Mouse (Mus musculus) spleen, postnatal 10 days (tissue): Measurements from ENCODE around the gene Fam160a2.
A peak's percentile ranks its signal among the peaks of the same experiment; 100 is the strongest.

ENCODE experiments used
- DNase-seq, 2 experiments: peaks; one replicate each; pipeline ENCODE4 v3.0.0; 2021 to 2022; ENCODE audit warnings: low spot score in 2 of 2

Fam160a2 gene

DNA sequence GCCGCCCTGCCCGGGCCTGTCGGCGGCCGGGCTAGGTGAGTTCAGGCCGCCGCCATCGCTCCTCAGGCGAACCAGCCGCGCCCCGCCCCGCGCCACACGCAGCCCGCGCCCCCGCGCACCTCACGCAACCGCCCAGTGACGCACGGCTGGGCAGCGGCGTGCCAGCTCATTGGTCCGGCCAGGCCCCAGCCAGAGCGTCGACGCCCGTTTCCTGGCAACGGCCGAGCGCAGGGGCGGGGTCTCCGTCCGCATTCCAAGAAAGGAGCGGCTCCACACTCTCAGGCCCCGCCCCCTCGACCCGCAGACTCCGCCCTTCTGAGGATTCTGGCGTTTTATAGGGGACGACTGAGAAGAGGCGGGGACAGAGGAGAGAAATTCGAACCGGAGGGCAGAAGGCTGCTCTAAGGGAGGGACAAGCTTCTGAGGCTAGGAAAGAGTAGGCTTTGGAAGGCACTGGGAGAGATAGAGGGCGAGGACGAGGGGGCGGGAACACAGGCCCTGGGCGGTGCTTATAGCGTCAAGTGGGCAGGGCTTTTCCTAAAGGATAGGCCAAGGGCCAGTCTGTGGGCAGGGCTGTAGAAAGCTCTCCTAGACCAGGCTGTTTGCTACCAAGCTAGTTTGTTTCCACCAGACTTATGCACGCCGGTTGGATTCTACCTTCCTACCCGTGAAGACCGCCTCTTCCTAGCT lies at the start of gene Fam160a2:
TSS of gene Fam160a2 (minus strand) at position 120 of the 690 bp plus-strand sequence.
- DNase-seq, result peak; percentile 99 to 100

DNA sequence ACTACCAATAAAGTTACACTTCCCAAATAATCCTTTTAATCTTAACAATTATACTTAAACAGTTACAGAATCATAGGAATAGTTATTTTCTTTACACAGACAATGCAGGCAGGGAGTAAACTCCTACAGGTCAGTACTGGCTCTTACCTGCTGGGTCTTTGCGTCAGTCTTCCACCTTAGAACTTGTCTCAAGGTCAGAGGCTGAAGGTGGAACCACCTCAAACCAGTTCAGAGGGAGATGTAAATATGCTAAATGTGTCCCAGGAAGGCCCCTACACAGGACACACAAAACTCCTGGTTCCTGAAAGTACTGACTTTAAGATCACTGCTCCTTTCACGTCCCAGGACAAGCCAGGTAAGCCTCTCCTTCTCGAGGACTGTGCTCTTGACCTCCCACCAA lies 45.2 kb upstream of the Fam160a2 start:
- DNase-seq, result no peak

- DNase-seq, result no peak
These were observed 41.6 kb upstream of the Fam160a2 start for GRCm38 (mm10) chr7:105441426-105441825.

DNA sequence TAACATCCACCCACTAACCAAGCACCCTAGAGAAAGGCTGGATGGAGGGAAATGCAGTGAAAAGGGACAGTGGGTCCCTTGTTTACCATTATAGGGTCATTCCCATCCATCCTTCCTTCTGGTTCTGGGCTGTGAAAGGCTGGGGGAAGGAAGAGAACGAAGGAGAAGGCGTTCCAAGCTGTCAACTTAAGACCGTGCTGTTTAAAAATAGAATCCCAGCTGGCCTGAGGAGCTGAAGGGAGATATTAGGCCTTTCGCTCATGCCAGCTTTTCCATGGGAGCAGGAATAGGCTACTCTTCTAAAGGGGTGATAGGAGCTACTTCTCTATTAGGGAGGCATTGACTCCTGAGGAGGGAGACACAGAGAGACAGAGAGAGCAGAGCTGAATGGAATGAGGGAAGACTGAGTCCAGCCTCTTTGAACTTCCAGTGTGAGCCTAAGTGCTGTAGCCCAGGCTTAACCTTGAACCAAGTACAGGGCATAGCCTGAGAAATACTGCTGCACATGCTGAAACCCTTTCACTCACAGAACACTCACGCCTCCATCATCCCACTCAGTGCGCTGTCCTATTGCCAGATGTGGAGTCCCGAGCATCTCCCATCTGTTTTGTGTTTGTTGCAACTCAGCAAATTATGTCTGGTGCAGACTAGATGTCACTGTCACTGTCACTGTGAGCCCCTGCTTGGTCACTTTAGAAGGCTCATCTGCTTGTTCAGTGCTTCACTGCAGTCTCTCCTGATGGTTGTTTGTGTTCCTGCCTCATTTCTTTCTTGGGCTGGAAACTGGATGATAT lies 38.3 kb upstream of the Fam160a2 start:
- no peak for DNase-seq

GRCm38 (mm10) chr7:105434798-105435197 lies 34.9 kb upstream of the Fam160a2 start:
- DNase-seq, result no peak

DNA sequence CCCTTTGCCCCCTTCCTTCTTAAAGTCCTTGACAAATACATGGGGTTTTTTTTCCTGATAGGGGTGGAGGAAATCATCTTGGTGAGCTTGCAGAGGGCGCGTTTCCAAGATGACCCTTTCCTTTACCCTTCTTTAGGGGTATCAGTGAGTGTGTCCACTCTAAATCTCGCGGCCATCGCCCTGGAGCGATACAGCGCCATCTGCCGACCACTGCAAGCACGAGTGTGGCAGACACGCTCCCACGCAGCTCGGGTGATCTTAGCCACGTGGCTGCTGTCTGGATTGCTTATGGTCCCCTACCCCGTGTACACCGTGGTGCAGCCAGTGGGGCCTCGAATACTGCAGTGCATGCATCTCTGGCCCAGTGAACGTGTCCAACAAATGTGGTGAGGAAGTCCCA lies 34.0 kb upstream of the Fam160a2 start:
- DNase-seq, result no peak

DNA sequence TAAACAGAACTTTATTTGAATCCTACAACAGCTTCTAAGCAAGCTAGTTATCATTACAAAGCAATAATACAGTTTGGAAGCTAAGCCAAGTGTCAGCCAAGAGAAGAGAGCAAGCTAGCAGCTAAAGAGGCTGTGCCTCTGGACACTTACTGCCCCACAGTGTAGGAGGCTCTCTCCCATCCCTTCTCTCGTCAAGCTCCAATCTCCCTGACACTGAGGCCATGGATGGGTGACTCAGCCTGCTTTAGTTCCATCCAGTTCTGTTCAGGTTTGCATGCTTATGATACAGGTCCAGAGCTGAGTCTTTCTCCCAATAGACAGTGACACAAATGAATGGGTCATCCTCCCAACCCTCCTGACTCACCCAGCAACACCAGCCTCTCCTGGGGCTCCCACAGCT lies 32.2 kb upstream of the Fam160a2 start:
- no peak for DNase-seq

DNA sequence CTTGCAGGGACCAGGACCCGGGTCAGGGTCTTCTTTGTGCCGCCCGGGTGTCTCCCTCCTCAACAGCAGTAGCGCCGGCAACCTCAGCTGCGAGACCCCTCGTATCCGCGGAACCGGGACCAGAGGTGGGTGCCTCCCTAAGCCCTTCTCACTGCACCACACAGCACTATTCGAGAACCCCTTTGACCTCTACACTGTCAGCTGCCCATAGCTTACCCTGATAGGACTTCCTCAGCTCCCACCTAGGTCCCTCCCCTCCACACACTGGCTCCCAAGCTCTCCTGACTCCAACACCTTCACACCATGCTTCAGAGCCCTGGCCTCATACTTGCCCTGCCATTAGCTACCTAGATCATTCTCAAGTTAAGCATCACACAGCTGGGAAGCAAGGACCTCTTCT lies 26.2 kb upstream of the Fam160a2 start:
- no peak for DNase-seq

GRCm38 (mm10) chr7:105425424-105426043 lies 25.7 kb upstream of the Fam160a2 start, which contains the start of gene Cckbr:
Gene Cckbr (plus strand): TSS chr7:105425731.
- DNase-seq, result no peak

DNA sequence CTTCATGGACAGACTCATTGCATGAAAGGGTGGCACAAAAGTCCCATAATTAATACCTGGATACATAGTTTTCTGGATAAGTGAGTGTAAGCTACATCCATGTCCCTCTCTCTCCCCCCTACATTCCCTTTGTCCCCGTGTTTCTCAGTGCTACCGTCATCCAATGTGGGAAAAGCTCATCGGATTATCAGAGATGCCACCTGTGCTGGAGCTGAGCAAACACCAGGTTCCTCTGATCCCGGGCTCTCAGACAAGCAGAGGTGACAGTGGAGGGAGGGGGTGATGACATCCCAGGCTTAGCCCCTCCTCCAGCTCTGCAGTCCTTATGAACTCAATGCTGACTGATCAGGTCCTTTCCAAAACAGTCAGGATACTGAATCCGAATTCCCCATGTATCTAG lies 24.5 kb upstream of the Fam160a2 start:
- DNase-seq, result no peak

DNA sequence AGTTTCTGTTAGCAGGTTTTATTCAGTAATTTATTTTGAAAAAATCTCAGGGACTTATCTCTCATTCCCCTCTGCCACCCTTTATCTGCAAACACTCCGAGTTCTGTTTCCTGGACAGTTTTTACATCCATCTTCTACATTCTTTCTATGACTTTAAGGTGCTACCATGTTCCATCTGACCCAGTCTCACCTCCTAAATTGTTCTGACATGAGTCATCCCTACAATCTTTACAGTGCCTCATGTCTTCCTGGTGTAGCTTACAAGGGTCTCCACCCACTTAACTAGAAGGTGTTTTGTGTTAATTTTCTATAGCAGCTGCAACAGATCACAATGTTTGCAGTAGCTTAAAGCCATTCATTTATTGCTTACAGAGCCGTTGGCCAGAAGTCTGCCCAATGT lies 21.0 kb upstream of the Fam160a2 start:
- DNase-seq, result no peak

GRCm38 (mm10) chr7:105418106-105418505 lies 18.3 kb upstream of the Fam160a2 start:
- DNase-seq, result no peak

DNA sequence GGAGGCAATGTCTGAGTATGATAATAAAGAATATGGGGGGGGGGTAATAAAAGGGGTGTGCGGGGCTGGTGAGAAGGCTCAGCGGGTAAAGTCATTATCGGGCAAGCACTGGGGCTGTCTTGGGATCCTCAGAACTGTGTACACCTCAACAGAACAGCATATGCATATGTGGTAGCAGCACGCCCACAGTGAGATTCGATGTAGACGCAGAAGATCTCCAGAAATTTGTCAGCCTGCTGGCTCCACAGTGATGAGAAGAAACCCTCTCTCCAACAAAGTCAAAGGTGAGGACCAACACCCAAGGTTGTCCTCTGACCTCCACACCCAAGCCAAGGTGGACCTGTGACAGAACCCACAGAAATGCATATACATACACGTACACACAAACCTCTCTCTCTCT lies 16.7 kb upstream of the Fam160a2 start:
- DNase-seq, result no peak

- no peak for DNase-seq
These were observed 14.5 kb upstream of the Fam160a2 start for GRCm38 (mm10) chr7:105414385-105414784.

DNA sequence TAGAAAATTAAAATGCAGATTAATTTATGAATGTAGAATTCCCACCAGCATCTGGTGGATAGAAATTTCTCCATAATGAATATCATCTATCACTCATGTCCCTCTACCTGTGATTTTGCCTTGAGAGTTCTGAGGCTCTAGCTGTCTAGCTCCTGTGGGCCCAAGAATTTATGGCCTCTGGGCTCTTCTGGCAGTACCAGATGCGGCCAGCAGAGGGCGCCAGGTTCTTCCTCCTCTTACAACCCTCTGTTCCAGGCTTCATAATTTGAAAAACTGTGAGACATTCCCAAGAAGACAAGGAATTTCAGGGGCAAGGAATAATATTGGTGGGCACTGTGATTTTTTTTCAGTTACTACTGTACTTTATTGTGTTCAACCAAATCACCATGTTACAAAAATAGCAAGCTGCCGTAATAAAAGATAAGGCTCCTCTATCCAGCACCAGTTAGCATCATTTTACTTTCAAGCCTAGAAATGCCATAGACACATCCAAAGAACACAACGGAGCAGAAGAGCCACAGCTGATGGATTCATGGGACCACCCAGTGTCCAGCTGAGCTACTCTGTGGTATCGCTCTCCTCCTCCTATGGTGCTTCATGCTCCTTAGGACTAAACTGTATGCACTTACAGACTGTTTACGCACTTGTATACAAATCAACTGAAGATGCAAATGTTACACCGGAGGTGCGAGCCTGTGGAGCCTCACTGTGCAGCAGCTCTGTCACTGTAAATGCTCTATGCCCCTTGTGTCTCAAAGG lies 12.2 kb upstream of the Fam160a2 start:
- peak; percentile 63 to 82 for DNase-seq

DNA sequence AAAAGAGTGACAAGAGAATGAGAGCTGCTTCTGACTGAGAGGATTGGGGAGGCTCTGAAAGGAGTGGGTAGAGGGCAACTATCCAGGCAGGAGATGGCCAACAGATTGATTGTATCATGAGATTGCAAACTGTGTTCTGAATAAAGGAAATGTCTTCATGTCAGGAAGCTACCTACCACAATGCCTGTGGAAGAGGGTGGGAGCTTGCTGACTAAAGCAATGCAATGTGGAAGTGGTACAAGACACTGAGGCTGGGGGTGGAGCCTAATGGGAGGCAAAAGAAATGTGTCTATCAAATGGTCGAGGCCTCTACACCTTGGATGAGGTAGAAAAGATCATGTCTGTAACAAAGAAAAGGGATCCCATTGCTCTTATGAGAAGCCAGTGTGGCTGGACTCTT lies 6.5 kb upstream of the Fam160a2 start:
- no peak for DNase-seq

DNA sequence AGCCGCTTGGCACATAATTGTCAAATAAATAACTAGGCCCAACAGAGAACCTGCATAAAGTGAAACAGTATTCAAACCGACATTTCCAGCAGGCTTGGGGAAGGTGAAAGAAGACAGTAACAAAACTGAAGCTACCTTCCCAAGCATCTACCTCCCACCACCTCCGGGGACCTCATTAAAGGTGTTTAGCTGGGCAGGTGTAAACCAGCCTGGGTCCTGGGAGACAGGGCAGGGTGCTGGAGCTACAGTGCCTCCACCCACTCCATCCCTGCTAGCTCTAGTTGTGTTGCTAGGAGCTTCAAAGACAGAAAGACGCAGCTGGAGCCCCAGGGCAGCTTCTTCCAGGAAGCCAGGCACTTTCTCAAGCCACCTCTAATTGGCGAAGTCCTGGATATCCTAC lies 4.4 kb upstream of the Fam160a2 start, which contains the start of gene Cnga4:
TSS of gene Cnga4 (plus strand) at position 301 of the 400 bp plus-strand sequence.
- no peak for DNase-seq

DNA sequence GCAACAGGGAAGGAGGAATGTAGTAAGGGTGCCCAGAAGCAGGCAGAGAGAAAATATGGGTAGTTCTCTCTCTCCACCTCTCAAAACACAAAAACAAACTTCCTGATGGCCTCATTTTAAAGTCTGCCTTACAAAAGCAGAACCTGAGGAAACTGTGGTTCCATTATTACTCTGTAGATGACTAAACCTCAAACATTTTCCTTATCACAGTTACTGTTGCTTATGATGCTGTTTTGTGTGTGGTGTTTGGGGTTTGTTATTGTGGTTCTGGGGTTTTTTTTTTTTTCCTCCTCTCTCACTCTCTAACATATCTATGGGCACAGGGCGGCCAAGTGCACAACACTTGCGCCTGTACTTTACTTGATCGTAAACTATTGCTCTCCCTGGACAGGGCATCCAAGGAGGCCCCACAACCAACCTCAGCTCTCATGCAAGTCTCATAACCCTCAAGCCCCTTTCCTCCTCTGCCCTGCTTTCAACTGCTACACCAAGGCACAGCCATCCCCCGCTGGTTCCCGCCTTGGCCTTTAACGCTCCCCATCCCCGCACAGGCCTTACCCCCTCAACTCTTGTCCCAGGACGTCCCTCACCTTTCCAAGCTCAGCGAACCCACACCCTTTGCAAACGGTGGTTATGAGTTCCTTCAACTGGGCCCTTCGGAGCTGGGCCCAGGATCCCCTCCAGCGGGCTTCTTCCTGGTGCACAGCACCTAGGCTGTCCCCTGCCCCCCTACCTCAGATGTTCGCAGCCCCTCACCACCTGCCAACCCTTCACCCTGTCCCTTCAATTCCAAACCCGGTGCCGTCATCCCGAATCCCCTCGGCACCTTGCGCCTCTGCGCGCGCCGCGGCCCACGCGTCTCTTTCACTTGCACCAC lies 558 bp downstream of the Fam160a2 start:
- no peak for DNase-seq

- no peak for DNase-seq
These were observed 3.7 kb downstream of the Fam160a2 start for GRCm38 (mm10) chr7:105396126-105396525.

- no peak for DNase-seq
These were observed 4.6 kb downstream of the Fam160a2 start for GRCm38 (mm10) chr7:105395131-105395820.
